12 mouse cellular contexts compared by ENCODE assay signal in genomic region chr9:21292271-21292670, GRCm38 (mm10). TPM values are rescaled to one million over a fixed set of nuclear protein-coding genes. Genes with fewer than 3 reads are reported as not detected.
DNase-seq lines count a peak whose midpoint lies in the region; ATAC-seq lines count a peak whose summit lies in the region.
"Had no signal": no experiment of that assay in that cellular context is flagged by ENCODE, and none has a peak within 500 bp of the region (broad histone marks: within the 10 kb centered on the region; RNA-seq: fewer than 3 reads in every experiment).

No protein-coding gene starts in this region.

- 0 out of 2 replicates have a peak overlapping the region, but pooled peaks have one; percentile 91 for H3K27ac ChIP-seq in heart, embryonic 11.5 days (ENCODE audit: low read depth, low read length)
- peak overlapping the region; percentile 91; the same call in 1 of the 2 replicates for H3K27ac ChIP-seq in midbrain, embryonic 10.5 days (replicated peaks)
- no peak overlapping the region for H3K27ac ChIP-seq in midbrain, embryonic 13.5 days
- H3K27ac ChIP-seq in embryonic facial prominence, embryonic 15.5 days (replicated peaks): no peak overlapping the region
- H3K27ac ChIP-seq in stomach, embryonic 16.5 days (ENCODE audit: low read length): no peak overlapping the region
- no peak overlapping the region for H3K27ac ChIP-seq in neural tube, embryonic 15.5 days (replicated peaks)

- H3K4me3 ChIP-seq in heart, embryonic 11.5 days (ENCODE audit: low read depth, low read length): no peak overlapping the region
- no peak overlapping the region for H3K4me3 ChIP-seq in midbrain, embryonic 10.5 days
- H3K4me3 ChIP-seq in midbrain, embryonic 13.5 days (replicated peaks): no peak overlapping the region
- H3K4me3 ChIP-seq in embryonic facial prominence, embryonic 15.5 days (replicated peaks): no peak overlapping the region
- no peak overlapping the region for H3K4me3 ChIP-seq in stomach, embryonic 16.5 days (replicated peaks; ENCODE audit: low read length)
- H3K4me3 ChIP-seq in neural tube, embryonic 15.5 days (replicated peaks): no peak overlapping the region

- H3K9ac ChIP-seq in heart, embryonic 11.5 days (ENCODE audit: low read depth, low read length): no peak overlapping the region
- H3K9ac ChIP-seq in midbrain, embryonic 13.5 days (replicated peaks): no peak overlapping the region
- H3K9ac ChIP-seq in embryonic facial prominence, embryonic 15.5 days: no peak overlapping the region
- H3K9ac ChIP-seq in stomach, embryonic 16.5 days (ENCODE audit: low read length): 0 out of 2 replicates have a peak overlapping the region, but pooled peaks have one; percentile 5
- no peak overlapping the region for H3K9ac ChIP-seq in neural tube, embryonic 15.5 days (replicated peaks)

- no peak for ATAC-seq in heart, embryonic 11.5 days (replicated peaks; ENCODE audit: insufficient number of reproducible peaks, low FRiP score, low TSS enrichment)
- no peak for ATAC-seq in midbrain, embryonic 13.5 days
- ATAC-seq in embryonic facial prominence, embryonic 15.5 days (ENCODE audit: insufficient number of reproducible peaks, low FRiP score, low TSS enrichment, low read depth): no peak
- ATAC-seq in stomach, embryonic 16.5 days (ENCODE audit: insufficient read depth, low FRiP score): no peak
- no peak for ATAC-seq in neural tube, embryonic 15.5 days (ENCODE audit: low FRiP score)

- no peak for DNase-seq in heart, postnatal 10 days
- DNase-seq in midbrain, embryonic 10.5 days (ENCODE audit: low spot score): no peak
- DNase-seq: adrenal gland, postnatal 36 days; cerebellum, adult 11 months; gastrocnemius, postnatal 10 days; kidney, postnatal 25 days; right cerebral cortex, postnatal 25 days had no signal

- intact Hi-C loops in heart, postnatal 10 days (cut with DNase I): no loop called here

- 0 out of 2 replicates have a peak, but pooled peaks cover 4% of the 10 kb centered on the region for H3K36me3 ChIP-seq in heart, embryonic 11.5 days (ENCODE audit: control insufficient read depth, insufficient read depth, low read length)
- peaks cover 6% of the 10 kb centered on the region for H3K36me3 ChIP-seq in midbrain, embryonic 10.5 days
- no peaks in the 10 kb centered on the region for H3K36me3 ChIP-seq in midbrain, embryonic 13.5 days
- H3K36me3 ChIP-seq in embryonic facial prominence, embryonic 15.5 days: peaks cover 2% of the 10 kb centered on the region; the same call in 1 of the 2 replicates
- H3K36me3 ChIP-seq in stomach, embryonic 16.5 days (ENCODE audit: control insufficient read depth, insufficient read depth, low read length): no peaks in the 10 kb centered on the region
- no peaks in the 10 kb centered on the region for H3K36me3 ChIP-seq in neural tube, embryonic 15.5 days

- no peaks in the 10 kb centered on the region for H3K27me3 ChIP-seq in heart, embryonic 11.5 days (ENCODE audit: control insufficient read depth, insufficient read depth, low read length)
- no peaks in the 10 kb centered on the region for H3K27me3 ChIP-seq in midbrain, embryonic 10.5 days (ENCODE audit: low read depth, poor library complexity, severe bottlenecking)
- H3K27me3 ChIP-seq in midbrain, embryonic 13.5 days: no peaks in the 10 kb centered on the region
- no peaks in the 10 kb centered on the region for H3K27me3 ChIP-seq in embryonic facial prominence, embryonic 15.5 days
- H3K27me3 ChIP-seq in stomach, embryonic 16.5 days (ENCODE audit: control insufficient read depth, insufficient read depth, low read length): no peaks in the 10 kb centered on the region
- H3K27me3 ChIP-seq in neural tube, embryonic 15.5 days (replicated peaks): no peaks in the 10 kb centered on the region

- H3K4me1 ChIP-seq in heart, embryonic 11.5 days (ENCODE audit: control insufficient read depth, insufficient read depth, low read length): peaks cover 16% of the 10 kb centered on the region
- peaks cover 31% of the 10 kb centered on the region for H3K4me1 ChIP-seq in midbrain, embryonic 10.5 days
- H3K4me1 ChIP-seq in midbrain, embryonic 13.5 days (replicated peaks): peaks cover 25% of the 10 kb centered on the region
- peaks cover 23% of the 10 kb centered on the region for H3K4me1 ChIP-seq in embryonic facial prominence, embryonic 15.5 days
- H3K4me1 ChIP-seq in stomach, embryonic 16.5 days (ENCODE audit: control insufficient read depth, insufficient read depth, low read length): peaks cover 16% of the 10 kb centered on the region
- peaks cover 26% of the 10 kb centered on the region for H3K4me1 ChIP-seq in neural tube, embryonic 15.5 days

- H3K9me3 ChIP-seq in heart, embryonic 11.5 days (replicated peaks; ENCODE audit: control insufficient read depth, low read length): no peaks in the 10 kb centered on the region
- no peaks in the 10 kb centered on the region for H3K9me3 ChIP-seq in midbrain, embryonic 10.5 days (replicated peaks)
- no peaks in the 10 kb centered on the region for H3K9me3 ChIP-seq in midbrain, embryonic 13.5 days
- no peaks in the 10 kb centered on the region for H3K9me3 ChIP-seq in embryonic facial prominence, embryonic 15.5 days (replicated peaks)
- no peaks in the 10 kb centered on the region for H3K9me3 ChIP-seq in stomach, embryonic 16.5 days (replicated peaks; ENCODE audit: control insufficient read depth, low read length)
- no peaks in the 10 kb centered on the region for H3K9me3 ChIP-seq in neural tube, embryonic 15.5 days (replicated peaks)

- H3K4me2 ChIP-seq in heart, embryonic 11.5 days: peak overlapping the region; percentile 56; the same call in 1 of the 2 replicates
- no peak overlapping the region for H3K4me2 ChIP-seq in midbrain, embryonic 13.5 days (replicated peaks)
- H3K4me2 ChIP-seq in embryonic facial prominence, embryonic 15.5 days (replicated peaks): peak overlapping the region; percentile 76; the same call in 1 of the 2 replicates
- peak overlapping the region; percentile 62; the same call in 1 of the 2 replicates for H3K4me2 ChIP-seq in stomach, embryonic 16.5 days (ENCODE audit: low read depth, low read length)
- H3K4me2 ChIP-seq in neural tube, embryonic 15.5 days: no peak overlapping the region

- 84% methylated on average over 3 of the region's 3 CpGs for WGBS in heart, embryonic 11.5 days (ENCODE audit: insufficient replicate concordance)
- WGBS in midbrain, embryonic 10.5 days: 93% methylated on average over 3 of the region's 3 CpGs
- WGBS in midbrain, embryonic 13.5 days: 95% methylated on average over 3 of the region's 3 CpGs
- 82% methylated on average over 3 of the region's 3 CpGs for WGBS in embryonic facial prominence, embryonic 15.5 days
- WGBS in stomach, embryonic 16.5 days: 87% methylated on average over 3 of the region's 3 CpGs
- WGBS in neural tube, embryonic 15.5 days: 97% methylated on average over 3 of the region's 3 CpGs

RNA-seq across cellular contexts. Expression of gene Cdkn2d, which starts 1.1 kb away (rescaled TPM):
- 88.4 and 99.8 TPM in 2 replicates for polyA plus RNA-seq in heart, embryonic 11.5 days (2014; fragmentation: Nextera tagmentation; extraction: Ambion mirVana)
- 10 to 100 TPM; 24.5 to 25.3 TPM for total RNA-seq in heart, postnatal 10 days (2021)
- polyA plus RNA-seq in midbrain, embryonic 10.5 days (2016; fragmentation: Nextera tagmentation; extraction: Ambion mirVana): 51.4 and 61.3 TPM in 2 replicates
- 79.6 and 81.3 TPM in 2 replicates for polyA plus RNA-seq in midbrain, embryonic 13.5 days (2015; fragmentation: Nextera tagmentation; extraction: Ambion mirVana)
- polyA plus RNA-seq in embryonic facial prominence, embryonic 15.5 days (2015; fragmentation: Nextera tagmentation; extraction: Ambion mirVana): 57.8 and 63.0 TPM in 2 replicates
- polyA plus RNA-seq in stomach, embryonic 16.5 days (2015; fragmentation: Nextera tagmentation; extraction: Ambion mirVana): 47.4 and 51.5 TPM in 2 replicates
- polyA plus RNA-seq in neural tube, embryonic 15.5 days (2015; fragmentation: Nextera tagmentation; extraction: Ambion mirVana): 120 and 129 TPM in 2 replicates

RNA-seq across cellular contexts. Expression of gene Kri1, which starts 4.5 kb away (rescaled TPM):
- 9.9 and 12.3 TPM in 2 replicates for polyA plus RNA-seq in heart, embryonic 11.5 days (2014; fragmentation: Nextera tagmentation; extraction: Ambion mirVana)
- total RNA-seq in heart, postnatal 10 days (2021): 10 to 100 TPM; 18.9 to 19.7 TPM
- 16.2 and 21.0 TPM in 2 replicates for polyA plus RNA-seq in midbrain, embryonic 10.5 days (2016; fragmentation: Nextera tagmentation; extraction: Ambion mirVana)
- polyA plus RNA-seq in midbrain, embryonic 13.5 days (2015; fragmentation: Nextera tagmentation; extraction: Ambion mirVana): 20.3 and 21.6 TPM in 2 replicates
- polyA plus RNA-seq in embryonic facial prominence, embryonic 15.5 days (2015; fragmentation: Nextera tagmentation; extraction: Ambion mirVana): 18.2 and 19.0 TPM in 2 replicates
- polyA plus RNA-seq in stomach, embryonic 16.5 days (2015; fragmentation: Nextera tagmentation; extraction: Ambion mirVana): 15.2 and 18.2 TPM in 2 replicates
- 15.2 and 18.7 TPM in 2 replicates for polyA plus RNA-seq in neural tube, embryonic 15.5 days (2015; fragmentation: Nextera tagmentation; extraction: Ambion mirVana)

RNA-seq across cellular contexts. Expression of gene Ap1m2, which starts 19.9 kb away (rescaled TPM):
- polyA plus RNA-seq in heart, embryonic 11.5 days (2014; fragmentation: Nextera tagmentation; extraction: Ambion mirVana): 0.55 and 1.1 TPM in 2 replicates
- not detected for total RNA-seq in heart, postnatal 10 days (2021)
- 1.1 and 2.9 TPM in 2 replicates for polyA plus RNA-seq in midbrain, embryonic 10.5 days (2016; fragmentation: Nextera tagmentation; extraction: Ambion mirVana)
- 0.23 and 0.34 TPM in 2 replicates for polyA plus RNA-seq in midbrain, embryonic 13.5 days (2015; fragmentation: Nextera tagmentation; extraction: Ambion mirVana)
- 38.1 and 46.9 TPM in 2 replicates for polyA plus RNA-seq in embryonic facial prominence, embryonic 15.5 days (2015; fragmentation: Nextera tagmentation; extraction: Ambion mirVana)
- polyA plus RNA-seq in stomach, embryonic 16.5 days (2015; fragmentation: Nextera tagmentation; extraction: Ambion mirVana): 77.7 and 86.3 TPM in 2 replicates
- polyA plus RNA-seq in neural tube, embryonic 15.5 days (2015; fragmentation: Nextera tagmentation; extraction: Ambion mirVana): 2.5 and 12.1 TPM in 2 replicates
- total RNA-seq: adrenal gland, postnatal 36 days; gastrocnemius, postnatal 10 days had no signal

RNA-seq across cellular contexts. Expression of gene Atg4d, which starts 27.2 kb away (rescaled TPM):
- polyA plus RNA-seq in heart, embryonic 11.5 days (2014; fragmentation: Nextera tagmentation; extraction: Ambion mirVana): 45.5 and 48.2 TPM in 2 replicates
- 10 to 100 TPM; 67.6 to 69.6 TPM for total RNA-seq in heart, postnatal 10 days (2021)
- 48.6 and 49.9 TPM in 2 replicates for polyA plus RNA-seq in midbrain, embryonic 10.5 days (2016; fragmentation: Nextera tagmentation; extraction: Ambion mirVana)
- polyA plus RNA-seq in midbrain, embryonic 13.5 days (2015; fragmentation: Nextera tagmentation; extraction: Ambion mirVana): 55.3 and 57.8 TPM in 2 replicates
- polyA plus RNA-seq in embryonic facial prominence, embryonic 15.5 days (2015; fragmentation: Nextera tagmentation; extraction: Ambion mirVana): 40.5 and 44.8 TPM in 2 replicates
- 53.3 and 55.7 TPM in 2 replicates for polyA plus RNA-seq in stomach, embryonic 16.5 days (2015; fragmentation: Nextera tagmentation; extraction: Ambion mirVana)
- polyA plus RNA-seq in neural tube, embryonic 15.5 days (2015; fragmentation: Nextera tagmentation; extraction: Ambion mirVana): 50.0 and 52.4 TPM in 2 replicates

RNA-seq across cellular contexts. Expression of gene Slc44a2, which starts 28.2 kb away (rescaled TPM):
- polyA plus RNA-seq in heart, embryonic 11.5 days (2014; fragmentation: Nextera tagmentation; extraction: Ambion mirVana): 62.3 and 70.0 TPM in 2 replicates
- total RNA-seq in heart, postnatal 10 days (2021): 10 to 100 TPM; 86.7 to 95.4 TPM
- 65.8 and 72.2 TPM in 2 replicates for polyA plus RNA-seq in midbrain, embryonic 10.5 days (2016; fragmentation: Nextera tagmentation; extraction: Ambion mirVana)
- 61.6 and 63.1 TPM in 2 replicates for polyA plus RNA-seq in midbrain, embryonic 13.5 days (2015; fragmentation: Nextera tagmentation; extraction: Ambion mirVana)
- polyA plus RNA-seq in embryonic facial prominence, embryonic 15.5 days (2015; fragmentation: Nextera tagmentation; extraction: Ambion mirVana): 133 and 143 TPM in 2 replicates
- 116 and 130 TPM in 2 replicates for polyA plus RNA-seq in stomach, embryonic 16.5 days (2015; fragmentation: Nextera tagmentation; extraction: Ambion mirVana)
- 68.4 and 79.7 TPM in 2 replicates for polyA plus RNA-seq in neural tube, embryonic 15.5 days (2015; fragmentation: Nextera tagmentation; extraction: Ambion mirVana)

Comparison
In these comparisons a context has a peak if more than half of its experiments do, and no peak if none do; other contexts are left out.
1. H3K27ac ChIP-seq: peak in heart, embryonic 11.5 days (single experiment) and midbrain, embryonic 10.5 days (single experiment); none in midbrain, embryonic 13.5 days (single experiment), embryonic facial prominence, embryonic 15.5 days (single experiment), stomach, embryonic 16.5 days (single experiment) and neural tube, embryonic 15.5 days (single experiment).
2. H3K4me2 ChIP-seq: peak in heart, embryonic 11.5 days (single experiment), embryonic facial prominence, embryonic 15.5 days (single experiment) and stomach, embryonic 16.5 days (single experiment); none in midbrain, embryonic 13.5 days (single experiment) and neural tube, embryonic 15.5 days (single experiment).